In genomic region chr8:47373757-47374156, GRCm38 (mm10) we compare ENCODE assay signal across 17 mouse cellular contexts.
"Had no signal": no experiment of that assay in that cellular context is flagged by ENCODE, and none has a peak within 500 bp of the region (broad histone marks: within the 10 kb centered on the region; RNA-seq: fewer than 3 reads in every experiment).

No protein-coding gene starts in this region.

- H3K4me2 ChIP-seq: liver, embryonic 13.5 days; midbrain, embryonic 11.5 days; stomach, embryonic 15.5 days had no signal

- H3K27ac ChIP-seq: kidney, postnatal 0 days; layer of hippocampus, adult 2 months; left cerebral cortex, adult 2 months; liver, embryonic 13.5 days; macrophage; stomach, embryonic 15.5 days had no signal

- H3K9me3 ChIP-seq: liver, embryonic 13.5 days; stomach, embryonic 15.5 days had no signal

- DNase-seq: kidney, adult 2 months; kidney, postnatal 25 days; layer of hippocampus, adult 9-11 months; liver, embryonic 13.5 days; lung, adult 2 months; lung, postnatal 14 days; midbrain, embryonic 14.5 days; right cerebral cortex, adult 18-20 months; right cerebral cortex, postnatal 25 days; spleen, adult 18-20 months had no signal

- H3K36me3 ChIP-seq: liver, embryonic 13.5 days; stomach, embryonic 15.5 days had no signal

- H3K9ac ChIP-seq: liver, embryonic 13.5 days; stomach, embryonic 15.5 days had no signal

- H3K27me3 ChIP-seq: liver, embryonic 13.5 days; stomach, embryonic 15.5 days had no signal

- H3K4me3 ChIP-seq: layer of hippocampus, adult 2 months; left cerebral cortex, adult 2 months; liver, embryonic 13.5 days; megakaryocyte, embryonic 14.5 days; stomach, embryonic 15.5 days had no signal

- H3K4me1 ChIP-seq: liver, embryonic 13.5 days; megakaryocyte, embryonic 14.5 days had no signal
